Mouse (Mus musculus): ENCODE results near the gene Erp27.

The Erp27 gene

DNA sequence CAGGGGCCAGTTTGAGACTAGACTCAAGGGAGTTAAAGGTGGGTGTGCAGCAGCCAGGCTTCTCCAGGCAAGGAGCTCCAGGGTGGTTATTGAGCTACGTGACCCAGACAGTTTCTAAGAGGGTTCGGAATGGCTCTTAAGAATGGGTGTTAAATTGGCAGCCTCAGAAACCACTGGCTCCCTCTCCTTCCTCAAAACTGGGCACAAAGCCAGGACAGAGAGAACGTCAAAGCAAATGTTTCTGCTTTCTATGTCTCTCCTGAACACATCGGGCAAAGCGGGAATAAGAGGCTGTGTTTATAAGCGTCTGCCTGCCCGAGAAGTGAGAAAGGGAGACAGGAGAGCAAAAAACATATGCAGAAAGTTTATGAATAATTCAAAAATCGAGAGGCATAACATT is 47.4 kb downstream of the Erp27 start:
- no peak for DNase-seq (ENCODE audit: extremely low read depth, insufficient read length, low spot score)

DNA sequence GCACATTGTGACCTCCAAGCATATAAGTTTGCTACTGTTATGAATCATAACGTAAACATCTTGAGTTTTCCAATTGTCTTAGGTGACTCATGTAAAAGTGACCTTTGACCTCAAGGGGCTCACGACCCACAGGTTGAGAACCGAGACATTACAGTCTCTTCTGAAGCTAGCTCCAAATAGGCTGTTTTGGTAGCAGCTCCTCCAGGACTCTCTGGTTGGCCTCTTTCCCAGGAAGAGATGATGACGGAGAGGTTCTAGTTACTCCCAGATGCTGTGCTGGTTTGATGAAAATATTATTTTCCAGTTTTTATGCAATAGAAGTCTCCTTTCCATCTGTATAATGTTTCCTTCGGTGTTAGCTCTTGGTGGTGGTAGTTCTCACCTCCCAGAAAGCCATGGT is 53.1 kb downstream of the Erp27 start:
- no peak for DNase-seq (ENCODE audit: extremely low read depth, insufficient read length, low spot score)

DNA sequence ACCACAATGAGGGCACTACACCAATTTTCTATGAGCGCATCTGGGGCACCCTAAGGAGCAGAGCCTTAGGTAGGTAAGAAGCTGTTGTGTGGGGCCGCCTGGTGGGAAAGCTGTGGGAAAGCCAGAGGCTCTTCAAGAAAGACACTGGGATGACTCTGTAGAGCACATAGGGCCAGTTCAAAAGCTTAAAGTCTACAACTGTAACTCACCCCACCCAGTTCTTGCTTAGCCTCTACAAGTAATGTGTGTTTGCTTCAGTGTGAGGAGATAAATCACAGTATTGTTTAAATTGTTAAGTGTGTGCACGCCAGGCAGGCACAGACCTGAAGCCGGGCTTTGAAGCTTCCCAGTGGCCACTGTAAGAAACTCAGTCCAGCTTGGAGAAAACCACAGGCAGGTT is 55.8 kb downstream of the Erp27 start:
- no peak for DNase-seq (ENCODE audit: extremely low read depth, insufficient read length, low spot score)

DNA sequence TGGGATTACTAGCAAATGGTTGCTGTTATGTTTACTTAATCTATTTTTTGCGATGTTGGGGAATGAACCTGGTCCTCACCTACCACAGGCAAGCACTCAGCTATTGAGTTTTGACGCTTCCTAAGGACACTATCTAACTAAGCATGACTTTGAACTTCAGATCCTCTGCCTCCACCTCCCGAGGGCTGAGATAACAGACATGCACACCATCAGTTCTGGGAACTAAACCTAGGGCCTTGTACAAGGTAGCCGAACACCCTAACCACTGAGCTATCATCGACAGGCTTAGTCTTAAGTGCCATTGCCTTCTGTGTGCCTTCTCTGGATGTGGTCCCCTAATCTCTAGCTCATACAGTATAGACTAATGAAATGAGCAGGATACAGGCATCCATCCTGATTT is 56.6 kb downstream of the Erp27 start:
- DNase-seq (ENCODE audit: extremely low read depth, insufficient read length, low spot score), result no peak

DNA sequence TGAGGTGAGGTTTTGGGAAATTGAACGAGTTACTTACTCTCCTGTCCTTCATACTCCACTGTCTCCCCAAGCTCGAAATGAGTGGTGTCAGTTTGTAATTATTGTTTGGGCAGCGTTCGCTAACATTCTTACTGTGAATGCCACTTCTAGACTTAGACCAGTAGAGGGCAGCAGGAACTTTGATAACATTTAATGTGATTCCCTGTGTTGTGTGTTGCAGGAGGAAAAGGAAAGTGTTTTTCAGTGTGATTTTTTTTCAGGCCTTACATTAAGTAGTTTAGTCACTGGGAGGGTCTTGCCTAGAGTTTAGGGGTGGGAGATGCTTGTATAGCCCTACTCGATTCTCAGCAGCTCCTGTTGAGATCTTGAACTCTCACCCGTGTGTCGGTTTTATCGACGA is 61.0 kb downstream of the Erp27 start:
- DNase-seq (ENCODE audit: extremely low read depth, insufficient read length, low spot score), result no peak

DNA sequence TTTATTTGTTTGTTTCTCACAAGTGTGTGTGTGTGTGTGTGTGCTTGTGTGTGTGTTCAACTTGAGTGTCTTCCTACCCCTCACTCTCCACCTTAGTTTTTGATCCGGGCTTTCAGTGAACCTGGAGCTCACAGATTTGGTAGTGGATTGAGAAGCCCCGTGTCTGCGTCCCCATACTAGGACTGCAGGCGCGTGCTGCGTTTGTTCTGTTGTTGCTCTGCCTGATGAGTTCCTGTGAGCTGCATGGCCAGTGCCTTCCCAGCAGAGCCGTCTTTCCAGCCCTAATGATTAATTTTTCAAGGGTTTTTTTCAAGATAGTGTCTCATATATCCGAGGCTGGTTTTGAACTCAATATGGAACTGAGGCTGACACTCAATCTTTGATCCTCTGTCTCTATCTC is 63.6 kb downstream of the Erp27 start:
- DNase-seq (ENCODE audit: extremely low read depth, insufficient read length, low spot score), result no peak

DNA sequence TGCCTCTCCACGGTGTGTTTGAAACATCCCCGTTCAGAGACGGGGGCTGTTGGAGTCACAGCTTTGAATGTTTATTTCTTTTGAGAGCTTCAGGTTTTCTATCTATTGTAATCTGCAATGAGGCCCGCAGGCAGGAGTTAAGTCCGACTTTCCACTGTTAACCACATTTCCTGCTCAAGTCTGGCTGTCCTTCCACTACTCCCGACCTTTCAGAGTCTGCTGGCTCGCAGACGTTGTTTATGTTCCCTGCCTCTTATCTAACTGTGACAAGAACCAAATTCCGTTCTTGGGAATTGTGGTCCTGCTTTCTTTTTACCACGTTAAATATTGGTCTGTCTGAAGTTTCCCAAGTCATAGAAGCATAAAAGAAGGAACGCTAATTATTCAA is 64.1 kb downstream of the Erp27 start:
- DNase-seq (ENCODE audit: extremely low read depth, insufficient read length, low spot score), result no peak
